Mouse (Mus musculus): ENCODE results near the gene Chd4. TPM values are rescaled to one million over a fixed set of nuclear protein-coding genes. Genes with fewer than 3 reads are reported as not detected.
"Not testable (repeated sequence)": the region's sequence is repeated elsewhere in the genome, so short reads cannot be mapped to it uniquely, and the experiment has no call there.

Gene Chd4
- polyA plus RNA-seq, 2 experiments from 2014 or later: 61.4 to 71.9 TPM

DNA sequence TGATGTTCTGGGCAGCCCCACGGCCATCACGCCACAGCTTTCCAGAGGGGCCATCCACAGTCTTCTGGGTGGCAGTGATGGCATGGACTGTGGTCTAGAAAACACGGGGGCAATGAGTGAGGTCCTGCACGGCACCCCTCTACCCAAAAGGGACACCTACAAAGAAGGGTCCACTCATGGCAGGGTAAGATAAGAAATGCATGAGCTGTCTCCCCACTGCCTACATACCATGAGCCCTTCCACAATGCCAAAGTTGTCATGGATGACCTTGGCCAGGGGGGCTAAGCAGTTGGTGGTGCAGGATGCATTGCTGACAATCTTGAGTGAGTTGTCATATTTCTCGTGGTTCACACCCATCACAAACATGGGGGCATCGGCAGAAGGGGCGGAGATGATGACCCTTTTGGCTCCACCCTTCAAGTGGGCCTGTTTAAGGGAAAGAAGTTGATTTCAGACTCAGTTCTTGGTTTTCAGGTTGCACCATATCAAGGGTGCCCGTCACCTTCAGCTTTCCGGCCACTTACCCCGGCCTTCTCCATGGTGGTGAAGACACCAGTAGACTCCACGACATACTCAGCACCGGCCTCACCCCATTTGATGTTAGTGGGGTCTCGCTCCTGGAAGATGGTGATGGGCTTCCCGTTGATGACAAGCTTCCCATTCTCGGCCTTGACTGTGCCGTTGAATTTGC is 67.0 kb downstream of the Chd4 start:
- ATAC-seq: not testable (repeated sequence)

- no peak for ATAC-seq
Measured at GRCm38 (mm10) chr6:125163801-125164657, 68.2 kb downstream of the Chd4 start.

- peak; percentile 24 for ATAC-seq
Measured at GRCm38 (mm10) chr6:125164672-125165327, 69.0 kb downstream of the Chd4 start.

GRCm38 (mm10) chr6:125165328-125165891 is 69.6 kb downstream of the Chd4 start:
- ATAC-seq: peak; percentile 89

DNA sequence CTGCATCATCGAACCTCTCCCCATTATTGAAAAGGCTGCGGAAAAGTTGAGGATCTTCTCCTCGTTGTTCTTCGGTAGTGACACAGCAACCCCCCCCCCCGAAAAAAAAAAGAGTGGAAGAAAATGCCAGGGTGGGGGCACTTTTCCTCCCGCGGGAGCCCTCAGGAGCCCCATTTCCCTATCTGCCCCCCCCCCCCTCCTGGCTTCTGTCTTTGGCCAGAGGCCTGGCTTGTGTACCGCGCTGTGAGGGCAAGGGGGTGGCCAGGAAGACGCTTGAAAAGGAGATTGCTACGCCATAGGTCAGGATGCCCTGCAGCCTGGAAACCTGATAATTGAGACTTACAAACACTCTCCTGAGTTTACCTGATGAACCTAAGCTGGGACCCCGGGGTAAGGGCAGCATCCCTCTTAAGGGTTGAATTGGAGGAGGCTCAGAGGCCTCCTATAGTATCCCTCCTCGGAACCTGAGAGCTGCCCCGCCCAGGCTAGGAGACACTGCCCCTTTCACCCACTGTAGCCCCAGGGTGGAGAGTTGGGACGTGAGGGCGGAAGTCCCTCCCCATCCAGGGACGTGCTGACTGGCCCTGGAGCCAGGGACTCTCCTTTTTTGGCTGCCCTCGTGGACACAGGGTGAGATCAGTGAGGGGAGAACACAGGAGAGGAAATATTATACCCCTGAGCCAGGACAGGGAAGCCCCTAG is 70.4 kb downstream of the Chd4 start, which contains the start of gene Gapdh:
Gapdh (minus strand) TSS at position 417 of the 701 bp plus-strand sequence.
- ATAC-seq: no peak

GRCm38 (mm10) chr6:125166861-125167650 is 71.3 kb downstream of the Chd4 start:
- no peak for ATAC-seq

DNA sequence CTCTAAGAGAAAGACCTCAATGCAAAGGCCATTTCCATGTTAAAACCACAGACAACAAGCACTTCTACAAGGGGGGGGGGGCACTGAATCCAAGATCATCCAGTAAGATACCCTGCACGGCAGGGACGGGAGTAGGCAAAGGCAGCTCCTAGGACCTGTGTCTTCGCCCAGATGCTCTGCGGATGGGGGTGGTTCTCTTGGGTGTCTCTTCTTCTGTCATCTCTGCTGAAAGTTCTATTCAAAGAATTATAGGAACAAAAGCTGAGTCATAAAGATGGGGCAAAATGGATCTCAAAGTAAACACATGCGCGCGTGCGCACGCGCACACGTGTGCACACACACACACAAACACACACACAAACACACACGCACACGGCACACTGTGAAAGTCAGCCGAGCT is 72.3 kb downstream of the Chd4 start:
- ATAC-seq: no peak

DNA sequence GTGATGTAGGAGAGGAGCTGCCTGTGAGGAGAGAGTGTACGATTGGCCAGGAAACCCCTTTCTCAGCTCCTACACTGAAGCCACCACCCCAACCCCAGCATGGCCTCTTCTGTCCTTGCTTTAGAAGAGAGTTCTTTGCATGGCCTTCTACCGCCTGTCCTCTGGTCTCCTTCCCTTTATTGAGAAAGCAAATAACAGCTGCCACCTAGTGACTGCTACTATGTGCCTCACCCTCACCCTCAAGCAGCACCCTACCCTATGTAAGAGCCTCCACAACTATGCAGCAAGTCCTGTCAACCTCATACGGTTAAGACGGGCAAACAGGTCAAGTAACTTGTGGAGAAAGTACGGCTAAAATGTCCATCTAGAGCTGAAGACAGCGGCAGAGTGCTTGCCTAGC is 74.4 kb downstream of the Chd4 start:
- ATAC-seq: no peak

DNA sequence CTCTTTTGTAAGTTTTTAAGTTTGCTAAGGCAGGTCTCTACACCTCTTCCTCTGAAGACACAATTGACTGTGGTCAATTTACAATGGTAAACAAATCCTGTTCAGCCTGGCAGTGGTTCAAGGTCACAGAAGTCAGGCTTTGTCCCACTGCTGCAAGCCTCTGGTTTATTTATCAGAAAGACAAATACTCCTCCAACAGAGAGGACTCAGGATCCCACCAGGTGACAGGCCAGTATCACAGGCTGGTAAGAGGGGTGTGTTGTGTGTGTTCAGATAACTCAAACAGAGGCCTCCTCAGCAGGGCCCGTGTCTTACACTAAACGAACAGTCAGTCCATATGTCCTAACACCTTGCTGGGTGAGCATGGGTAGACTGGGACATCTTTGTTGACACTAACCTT is 76.7 kb downstream of the Chd4 start:
- ATAC-seq: no peak

DNA sequence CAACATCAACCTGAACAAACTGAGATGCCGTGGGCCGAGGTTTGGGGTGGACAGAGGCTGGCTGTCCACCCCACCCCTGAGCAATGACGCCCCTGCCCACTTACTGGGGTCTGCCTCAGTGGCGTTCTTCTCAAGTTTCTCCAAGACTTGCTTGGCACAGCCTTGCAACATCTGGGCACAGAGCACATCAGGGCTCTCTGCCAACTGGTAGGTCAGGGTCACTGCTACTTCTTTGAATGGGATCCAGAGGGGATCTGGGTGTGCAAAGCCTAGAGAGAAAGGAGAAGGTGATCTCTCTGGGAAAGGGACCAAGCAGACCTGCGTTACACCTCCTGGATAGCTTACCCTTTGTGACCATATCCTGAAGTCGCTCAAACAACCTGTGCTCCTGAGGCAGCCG is 77.5 kb downstream of the Chd4 start:
- ATAC-seq: no peak

DNA sequence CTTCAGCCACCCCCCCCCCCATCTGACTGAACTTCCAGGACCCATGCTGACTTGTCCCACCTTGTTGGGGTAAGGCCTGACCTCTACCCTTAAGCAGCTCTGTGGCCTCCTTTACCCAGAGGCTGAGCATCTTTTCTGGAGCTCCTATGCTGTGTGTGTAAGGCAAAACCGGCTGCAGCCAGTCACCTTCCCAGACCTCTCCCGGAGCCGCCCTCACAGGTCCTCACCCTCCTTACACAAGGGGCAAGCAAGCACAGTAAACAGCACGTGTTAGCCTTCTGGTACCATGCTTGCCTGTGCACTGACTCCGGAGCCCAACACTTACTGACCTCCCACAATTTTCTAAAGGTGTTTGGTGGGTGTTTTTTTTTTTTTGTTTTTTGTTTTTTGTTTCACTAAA is 79.7 kb downstream of the Chd4 start:
- no peak for ATAC-seq

- no peak for ATAC-seq
Measured at GRCm38 (mm10) chr6:125179601-125180000, 83.8 kb downstream of the Chd4 start.

Other genes starting within 250 kb of the Chd4 start
- under 1 TPM in 1 of 2 experiments, not detected in 1; 0.11 TPM for gene P3h3, start 238.2 kb upstream of the Chd4 start, polyA plus RNA-seq (2017; shearing (Covaris generic))
- not detected for gene Gpr162, start 232.0 kb upstream of the Chd4 start, polyA plus RNA-seq (2017; shearing (Covaris generic))
- gene Cd4, start 207.8 kb upstream of the Chd4 start, polyA plus RNA-seq (2017; shearing (Covaris generic)): 100 to 1,000 TPM; 268 to 648 TPM
- 10 to 100 TPM; 19.0 to 29.0 TPM for gene Lag3, start 184.3 kb upstream of the Chd4 start, polyA plus RNA-seq (2017; shearing (Covaris generic))
- 10 to 100 TPM in 1 of 2 experiments, 1 to 10 TPM in 1; 5.4 to 10.6 TPM for gene Ptms, start 175.9 kb upstream of the Chd4 start, polyA plus RNA-seq (2017; shearing (Covaris generic))
- 10 to 100 TPM; 39.0 to 40.7 TPM for gene Mlf2, start 164.6 kb upstream of the Chd4 start, polyA plus RNA-seq (2017; shearing (Covaris generic))
- 10 to 100 TPM; 66.2 to 93.4 TPM for gene Cops7a, start 130.4 kb upstream of the Chd4 start, polyA plus RNA-seq (2017; shearing (Covaris generic))
- gene Pianp, start 99.3 kb upstream of the Chd4 start, polyA plus RNA-seq (2017; shearing (Covaris generic)): under 1 TPM in 1 of 2 experiments, not detected in 1; 0.15 TPM
- 1 to 10 TPM; 3.9 to 4.4 TPM for gene Zfp384, start 86.8 kb upstream of the Chd4 start, polyA plus RNA-seq (2017; shearing (Covaris generic))
- 10 to 100 TPM; 48.3 to 64.6 TPM for gene Ing4, start 56.2 kb upstream of the Chd4 start, polyA plus RNA-seq (2017; shearing (Covaris generic))
- 10 to 100 TPM; 24.6 to 25.9 TPM for gene Acrbp, start 46.3 kb upstream of the Chd4 start, polyA plus RNA-seq (2017; shearing (Covaris generic))
- 10 to 100 TPM; 12.1 to 19.9 TPM for gene Lpar5, start 28.1 kb upstream of the Chd4 start, polyA plus RNA-seq (2017; shearing (Covaris generic))
- 10 to 100 TPM; 51.5 to 59.7 TPM for gene Nop2, start 35.9 kb downstream of the Chd4 start, polyA plus RNA-seq (2017; shearing (Covaris generic))
- 10 to 100 TPM in 1 of 2 experiments, 1 to 10 TPM in 1; 9.5 to 10.6 TPM for gene Iffo1, start 49.3 kb downstream of the Chd4 start, polyA plus RNA-seq (2017; shearing (Covaris generic))
- gene Gapdh, start 70.5 kb downstream of the Chd4 start, polyA plus RNA-seq (2017; shearing (Covaris generic)): 100 to 1,000 TPM; 215 to 384 TPM
- gene Ncapd2, start 95.7 kb downstream of the Chd4 start, polyA plus RNA-seq (2017; shearing (Covaris generic)): 10 to 100 TPM; 22.6 to 49.4 TPM
- 10 to 100 TPM; 67.5 to 77.7 TPM for gene Mrpl51, start 95.8 kb downstream of the Chd4 start, polyA plus RNA-seq (2017; shearing (Covaris generic))
- gene Vamp1, start 119.6 kb downstream of the Chd4 start, polyA plus RNA-seq (2017; shearing (Covaris generic)): 10 to 100 TPM; 17.0 to 28.4 TPM
- gene Tapbpl, start 135.9 kb downstream of the Chd4 start, polyA plus RNA-seq (2017; shearing (Covaris generic)): 100 to 1,000 TPM in 1 of 2 experiments, 10 to 100 TPM in 1; 88.2 to 156 TPM
- gene Cd27, start 141.0 kb downstream of the Chd4 start, polyA plus RNA-seq (2017; shearing (Covaris generic)): 100 to 1,000 TPM; 638 to 724 TPM
- 1 to 10 TPM; 1.9 to 2.3 TPM for gene Tuba3a, start 190.1 kb downstream of the Chd4 start, polyA plus RNA-seq (2017; shearing (Covaris generic))
- under 1 TPM in 1 of 2 experiments, not detected in 1; 0.28 TPM for gene Ltbr, start 217.9 kb downstream of the Chd4 start, polyA plus RNA-seq (2017; shearing (Covaris generic))
- gene Scnn1a, start 224.7 kb downstream of the Chd4 start, polyA plus RNA-seq (2017; shearing (Covaris generic)): not detected